Mouse (Mus musculus) spleen, postnatal 4 days (tissue): ENCODE measurements around the gene Cyp4f16.
"Not testable (repeated sequence)": the region's sequence is repeated elsewhere in the genome, so short reads cannot be mapped to it uniquely, and the experiment has no call there.

ENCODE experiments used
- DNase-seq, 2 experiments: peaks; one replicate each; pipeline ENCODE4 v3.0.0; 2022; ENCODE audit warnings: low spot score in 2 of 2

Gene Cyp4f16

DNA sequence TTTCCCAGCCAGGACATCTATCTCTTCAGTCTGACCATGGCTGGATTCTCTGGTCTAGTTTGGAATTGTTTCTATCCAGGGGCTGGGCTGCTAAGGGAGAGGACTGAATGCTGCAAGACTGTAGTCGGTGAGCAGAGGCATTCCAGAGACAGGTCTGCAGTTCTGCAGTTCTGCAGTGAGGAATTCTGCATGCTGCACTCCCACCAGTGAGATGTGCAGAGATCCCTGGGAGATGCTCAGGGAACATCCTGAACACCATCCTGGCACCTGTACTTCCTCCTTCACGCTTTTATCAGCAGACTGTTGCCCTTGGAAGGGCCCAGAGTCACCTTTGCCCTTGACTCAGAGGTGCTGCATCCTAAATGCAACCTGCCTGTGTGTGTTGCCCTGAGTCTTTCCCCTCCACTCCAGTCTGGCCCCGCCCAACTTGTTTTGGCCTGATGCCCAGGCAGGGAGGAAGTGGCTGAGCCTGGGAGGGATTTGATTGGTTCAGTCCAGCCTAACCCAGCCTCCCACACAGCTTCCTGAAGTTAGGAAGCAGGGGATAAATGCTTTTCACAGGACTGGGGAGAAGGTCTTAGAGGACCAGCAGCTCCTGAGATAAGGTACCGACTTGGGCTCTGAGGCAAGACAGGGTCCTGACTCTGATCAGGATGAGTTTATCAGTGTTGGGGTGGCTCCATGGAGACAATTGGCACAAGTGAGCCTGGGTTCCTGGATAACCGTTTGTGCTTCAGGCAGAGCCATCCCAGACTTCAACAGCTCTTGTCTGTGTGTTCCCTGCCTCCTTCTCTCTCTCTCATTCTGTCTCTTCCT, at the start of gene Cyp4f16:
Gene Cyp4f16 (plus strand): TSS at position 508 of the 816 bp plus-strand sequence.
- DNase-seq = peak; percentile 65 to 77

DNA sequence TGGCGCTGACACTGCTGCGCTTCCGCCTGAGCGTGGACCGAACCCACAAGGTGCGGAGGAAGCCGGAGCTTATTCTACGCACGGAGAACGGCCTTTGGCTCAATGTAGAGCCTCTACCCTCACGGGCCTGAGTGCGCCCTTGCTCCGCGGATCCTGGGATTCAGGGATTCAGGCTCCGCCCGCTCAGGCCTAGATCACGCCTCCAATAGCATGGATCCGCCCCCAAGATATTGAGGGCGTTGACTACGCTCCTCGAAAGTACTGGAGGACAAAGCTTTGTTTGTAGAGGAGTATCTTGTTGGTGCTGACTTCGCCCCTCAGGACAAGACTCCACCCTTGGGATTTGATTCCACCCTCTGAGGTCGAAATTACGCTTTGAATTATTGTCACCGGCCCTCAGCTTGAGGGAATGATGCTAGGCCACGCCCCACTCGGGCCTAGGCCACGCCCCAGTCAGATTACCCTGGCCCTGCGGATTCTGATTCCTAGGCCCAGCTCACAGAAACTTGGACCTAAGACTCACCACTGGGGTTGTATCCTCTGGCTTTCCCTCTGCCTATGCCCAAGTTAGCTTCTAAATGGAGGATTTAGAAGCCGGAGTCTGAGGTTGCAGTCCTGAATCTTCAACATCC, 43.9 kb upstream of the Cyp4f16 start:
- no peak for DNase-seq

DNA sequence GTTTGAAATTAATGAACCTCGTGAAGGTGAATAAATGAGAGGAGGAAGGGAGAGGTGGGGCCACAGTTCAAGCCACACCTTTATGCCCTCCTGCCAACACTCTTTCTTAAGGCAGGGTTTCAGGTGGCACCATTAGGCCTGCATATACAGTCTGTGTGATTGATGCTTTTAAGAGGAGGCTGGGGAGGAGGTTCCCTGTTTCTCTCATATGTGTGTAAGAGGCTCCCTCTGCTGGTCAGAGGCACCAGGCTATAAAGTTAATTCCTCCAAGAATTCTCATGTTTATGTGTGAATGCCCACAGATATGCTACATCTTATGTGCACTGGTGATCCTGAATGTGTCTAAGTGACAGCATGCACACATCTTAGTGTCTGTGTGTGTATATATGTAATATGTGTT, 41.8 kb upstream of the Cyp4f16 start:
- peak; percentile 50 to 72 for DNase-seq

DNA sequence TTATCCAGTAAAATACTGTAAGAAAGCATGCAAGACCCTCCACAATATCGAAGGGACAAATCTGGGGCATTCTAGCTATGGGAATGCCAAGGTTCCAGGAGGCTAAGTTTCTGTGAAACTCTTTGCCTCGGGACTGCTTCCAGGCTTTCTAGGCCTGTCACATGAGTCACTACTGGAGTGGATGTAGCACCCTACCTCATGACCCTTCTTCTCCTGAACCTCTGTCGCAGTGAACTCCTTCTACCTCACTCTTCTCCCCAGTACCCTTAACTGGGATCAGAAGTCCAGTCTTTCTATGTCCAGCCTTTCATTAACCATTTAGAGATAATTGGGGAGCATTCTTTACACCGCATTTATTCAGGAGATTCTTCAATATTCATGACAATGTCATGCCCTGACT, 35.8 kb upstream of the Cyp4f16 start:
- not testable (repeated sequence) for DNase-seq

DNA sequence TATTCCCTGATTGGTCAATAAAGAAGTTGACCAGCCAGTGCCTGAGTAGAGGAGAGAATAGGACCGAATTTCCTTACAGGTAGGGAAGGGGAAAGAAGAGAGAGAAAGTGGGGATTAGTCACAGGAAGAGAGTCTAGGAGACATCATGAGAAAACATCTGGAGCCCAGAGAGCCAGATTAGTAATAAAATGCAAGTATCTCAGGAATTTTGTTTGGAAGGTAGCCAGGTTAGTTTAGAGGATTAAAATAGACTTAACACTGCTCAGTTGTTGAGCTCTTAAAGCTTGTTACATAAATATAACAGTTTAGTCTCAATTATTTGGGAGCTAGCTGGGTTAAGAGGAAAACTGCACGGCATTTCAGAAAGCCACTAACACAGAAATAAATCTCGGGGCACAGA, 35.3 kb upstream of the Cyp4f16 start:
- DNase-seq = no peak

DNA sequence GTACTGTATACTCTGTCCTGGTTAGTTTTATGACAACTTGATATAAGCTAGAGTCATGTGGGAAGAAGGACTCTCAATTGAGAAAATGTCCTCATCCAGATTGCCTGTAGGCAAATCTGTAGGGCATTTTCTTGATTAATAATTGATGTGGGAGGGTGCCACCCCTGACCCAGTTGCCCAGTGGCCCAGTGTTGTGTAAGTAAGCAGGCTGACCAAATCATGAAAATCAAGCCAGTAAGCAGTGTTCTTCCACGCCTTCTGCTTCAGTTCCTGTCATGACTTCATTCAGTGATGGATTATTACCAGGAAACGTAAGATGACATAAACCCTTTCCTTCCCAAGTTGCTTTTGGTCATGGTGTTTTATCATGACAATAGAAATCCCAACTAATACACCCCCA, 33.2 kb upstream of the Cyp4f16 start:
- DNase-seq = no peak

DNA sequence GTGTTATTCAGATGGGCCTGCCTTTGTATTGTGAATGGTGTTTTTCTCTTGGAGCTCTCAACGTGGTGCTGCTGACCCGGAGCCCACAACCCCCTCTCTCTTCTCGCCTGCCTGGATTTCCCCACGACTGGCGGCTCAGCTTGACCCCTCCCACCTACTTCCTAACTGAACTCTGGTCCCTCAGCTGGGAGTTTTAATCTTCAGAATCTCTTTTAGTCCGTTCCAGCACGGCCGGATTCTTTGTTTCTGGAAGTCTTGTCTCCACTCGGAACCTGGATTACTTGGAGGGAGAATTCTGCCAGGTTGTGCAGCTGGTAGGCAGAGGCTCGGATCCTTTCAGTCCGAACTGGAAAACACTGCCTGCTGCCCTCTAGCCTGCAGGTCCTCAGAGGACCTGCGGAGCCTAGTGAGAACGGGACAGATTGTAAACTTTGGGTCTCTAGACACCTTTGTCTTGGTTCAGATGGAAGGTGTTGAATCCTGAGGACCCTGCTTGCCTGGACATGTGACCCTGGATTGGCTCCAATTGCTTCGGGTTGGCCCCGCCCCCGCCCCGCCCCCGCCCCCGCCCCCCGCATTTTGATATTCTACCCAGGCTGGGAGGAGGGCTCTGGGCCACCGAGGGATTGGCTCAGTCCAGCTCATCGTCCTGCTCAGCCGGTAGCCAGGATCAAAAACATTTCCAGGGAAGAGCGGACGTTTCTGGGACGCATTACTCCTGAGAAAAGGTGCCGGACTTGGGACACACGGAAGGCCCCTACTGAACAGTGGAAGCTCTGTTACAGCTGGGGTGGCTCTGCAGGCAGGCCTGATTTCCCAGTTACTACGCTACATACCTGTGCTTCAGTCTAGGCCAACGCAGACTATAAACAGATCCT, 30.3 kb upstream of the Cyp4f16 start, which contains the start of gene Cyp4f17:
Gene Cyp4f17 (plus strand): TSS at position 200 of the 878 bp plus-strand sequence.
- no peak for DNase-seq

DNA sequence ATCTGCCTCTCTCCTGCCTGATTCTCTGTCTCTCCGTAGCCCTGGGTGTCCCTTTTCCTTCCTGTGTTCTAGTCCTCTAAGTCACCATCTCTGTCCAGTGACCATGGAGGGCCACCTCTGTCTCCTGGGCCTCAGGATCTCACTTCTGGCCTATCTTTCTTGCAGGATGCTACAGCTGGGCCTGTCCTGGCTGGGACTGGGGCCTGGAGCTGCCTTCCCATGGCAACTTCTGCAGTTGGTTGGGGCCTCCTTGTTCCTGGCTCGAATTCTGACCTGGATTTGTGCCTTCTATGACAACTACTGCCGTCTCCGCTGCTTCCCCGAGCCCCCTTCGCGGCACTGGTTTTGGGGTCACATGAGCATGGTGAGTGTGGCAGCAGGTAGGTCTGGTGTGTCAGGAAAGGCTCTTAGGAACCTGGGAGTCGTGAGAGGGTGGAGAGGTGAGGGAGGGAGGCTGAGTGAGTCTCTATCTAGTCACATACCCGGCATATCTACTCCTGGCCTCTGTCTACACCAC, 29.6 kb upstream of the Cyp4f16 start:
- DNase-seq = no peak

DNA sequence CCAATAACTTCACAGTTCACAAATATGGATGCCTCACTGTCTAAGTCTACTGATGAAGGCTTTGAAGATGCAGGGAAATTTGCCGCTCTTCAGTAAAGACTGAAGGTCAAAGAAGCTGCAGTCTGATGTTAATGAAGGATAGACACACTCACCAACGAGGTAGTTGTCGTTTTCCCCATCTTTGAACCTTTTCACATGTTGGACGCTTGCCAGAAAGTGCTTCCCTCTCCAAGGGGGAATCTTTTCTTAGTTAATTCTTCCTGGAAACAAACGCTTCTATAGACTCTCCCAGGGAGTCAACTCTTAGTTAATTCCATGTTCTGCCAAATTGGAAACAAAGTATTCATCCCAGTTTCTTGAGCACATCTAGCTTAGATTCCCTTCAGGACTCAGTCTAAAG, 20.2 kb upstream of the Cyp4f16 start:
- DNase-seq = no peak

DNA sequence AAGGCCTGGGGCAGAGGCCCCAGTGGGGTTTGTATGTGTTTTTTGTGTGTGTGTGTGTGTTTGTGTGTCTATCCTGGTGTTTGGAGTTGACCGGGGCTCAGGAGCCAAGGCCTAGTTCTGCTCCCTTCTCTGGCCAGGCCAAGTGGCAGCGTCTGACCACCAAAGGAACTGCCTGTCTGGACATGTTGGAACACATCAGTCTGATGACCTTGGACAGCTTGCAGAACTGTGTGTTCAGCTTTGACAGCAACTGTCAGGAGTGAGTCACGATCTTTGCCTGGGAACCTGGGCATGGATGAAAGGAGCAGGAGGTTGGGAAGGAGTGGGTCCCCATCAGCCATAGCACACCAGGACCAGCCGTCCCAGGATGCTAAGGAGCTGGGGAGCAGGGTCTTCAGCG, 14.4 kb upstream of the Cyp4f16 start:
- no peak for DNase-seq

DNA sequence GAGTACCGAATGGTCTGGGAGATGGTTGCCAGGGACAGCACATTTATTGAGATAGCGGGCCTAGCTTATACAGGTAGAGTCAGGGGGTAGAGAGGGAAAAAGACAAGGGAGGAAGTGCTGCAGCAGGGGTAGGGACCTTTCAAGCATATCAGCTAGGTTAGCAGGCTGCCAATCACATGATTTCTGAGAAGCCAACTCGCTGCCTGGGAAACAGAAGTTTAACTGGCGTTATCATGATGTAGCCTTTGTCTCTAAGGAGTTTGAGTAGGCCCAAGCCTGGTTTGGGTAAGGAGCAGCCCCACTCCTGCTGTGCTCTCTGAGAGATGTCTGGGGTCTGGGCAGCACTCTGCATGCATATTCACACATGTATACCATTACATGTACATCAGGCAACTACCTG, 14.0 kb upstream of the Cyp4f16 start:
- no peak for DNase-seq

DNA sequence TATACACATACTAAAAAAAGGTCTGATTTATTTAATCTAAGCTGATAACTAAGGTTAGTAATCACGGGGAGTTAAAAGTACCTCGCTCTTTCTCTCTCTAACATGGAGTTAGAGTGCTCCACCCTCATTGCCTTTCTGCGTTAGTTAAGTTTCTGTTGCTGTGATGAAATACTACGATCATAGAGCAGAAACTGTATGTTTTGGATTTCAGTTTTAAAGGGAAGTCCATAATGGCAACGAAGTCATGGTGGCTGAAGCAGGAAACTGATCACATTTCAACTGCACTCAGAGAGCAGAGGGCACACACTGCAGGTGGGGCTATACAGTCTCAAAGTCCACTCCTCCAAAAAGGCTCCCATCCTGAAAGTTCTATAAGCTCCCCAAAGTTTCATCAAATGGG, 13.5 kb upstream of the Cyp4f16 start:
- DNase-seq = no peak

DNA sequence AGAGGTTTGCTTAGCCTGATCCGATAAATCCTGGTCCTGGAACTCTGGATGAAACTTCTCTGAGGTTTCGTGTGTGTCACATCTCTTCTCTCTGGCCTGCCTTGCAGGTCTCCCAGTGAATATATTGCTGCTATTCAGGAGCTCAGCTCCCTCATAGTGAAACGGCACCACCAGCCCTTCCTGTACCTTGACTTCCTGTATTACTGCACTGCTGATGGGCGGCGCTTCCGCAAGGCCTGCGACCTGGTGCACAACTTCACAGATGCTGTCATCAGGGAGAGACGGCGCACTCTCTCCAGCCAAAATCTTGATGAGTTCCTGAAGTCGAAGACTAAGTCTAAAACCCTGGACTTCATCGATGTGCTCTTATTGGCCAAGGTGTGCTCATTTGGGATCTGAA, 12.5 kb upstream of the Cyp4f16 start:
- DNase-seq = no peak

DNA sequence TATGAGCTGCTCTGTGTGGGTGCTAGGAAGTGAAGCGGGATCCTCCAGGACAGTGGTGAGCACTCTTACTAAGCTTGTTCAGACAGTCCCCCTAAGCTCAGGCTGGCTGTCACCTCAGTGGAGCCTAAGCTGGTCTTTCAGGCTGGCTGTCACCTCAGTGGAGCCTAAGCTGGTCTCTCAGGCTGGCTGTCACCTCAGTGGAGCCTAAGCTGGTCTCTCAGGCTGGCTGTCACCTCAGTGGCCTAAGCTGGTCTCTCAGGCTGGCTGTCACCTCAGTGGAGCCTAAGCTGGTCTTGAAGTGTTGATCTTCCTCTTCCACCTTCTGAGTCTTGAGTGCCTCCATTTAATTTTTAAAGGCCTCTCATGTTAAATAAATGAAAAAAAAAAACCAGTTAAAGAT, 10.0 kb upstream of the Cyp4f16 start:
- not testable (repeated sequence) for DNase-seq

DNA sequence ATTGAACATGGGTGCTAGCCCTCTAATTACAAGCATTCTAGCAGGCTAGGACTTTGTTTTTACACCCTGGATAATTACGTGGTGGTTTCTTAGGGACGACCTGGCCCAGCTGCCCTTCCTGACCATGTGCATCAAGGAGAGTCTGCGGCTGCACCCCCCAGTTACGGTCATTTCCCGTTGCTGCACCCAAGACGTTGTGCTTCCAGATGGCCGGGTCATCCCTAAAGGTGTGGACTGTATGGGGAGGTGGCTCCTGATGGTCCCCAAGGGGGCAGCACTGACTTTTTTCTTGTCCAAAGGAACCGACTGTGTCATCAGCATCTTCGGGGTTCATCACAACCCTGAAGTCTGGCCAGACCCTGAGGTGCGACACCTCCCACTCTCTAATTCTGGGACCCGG, 8.6 kb upstream of the Cyp4f16 start:
- no peak for DNase-seq

DNA sequence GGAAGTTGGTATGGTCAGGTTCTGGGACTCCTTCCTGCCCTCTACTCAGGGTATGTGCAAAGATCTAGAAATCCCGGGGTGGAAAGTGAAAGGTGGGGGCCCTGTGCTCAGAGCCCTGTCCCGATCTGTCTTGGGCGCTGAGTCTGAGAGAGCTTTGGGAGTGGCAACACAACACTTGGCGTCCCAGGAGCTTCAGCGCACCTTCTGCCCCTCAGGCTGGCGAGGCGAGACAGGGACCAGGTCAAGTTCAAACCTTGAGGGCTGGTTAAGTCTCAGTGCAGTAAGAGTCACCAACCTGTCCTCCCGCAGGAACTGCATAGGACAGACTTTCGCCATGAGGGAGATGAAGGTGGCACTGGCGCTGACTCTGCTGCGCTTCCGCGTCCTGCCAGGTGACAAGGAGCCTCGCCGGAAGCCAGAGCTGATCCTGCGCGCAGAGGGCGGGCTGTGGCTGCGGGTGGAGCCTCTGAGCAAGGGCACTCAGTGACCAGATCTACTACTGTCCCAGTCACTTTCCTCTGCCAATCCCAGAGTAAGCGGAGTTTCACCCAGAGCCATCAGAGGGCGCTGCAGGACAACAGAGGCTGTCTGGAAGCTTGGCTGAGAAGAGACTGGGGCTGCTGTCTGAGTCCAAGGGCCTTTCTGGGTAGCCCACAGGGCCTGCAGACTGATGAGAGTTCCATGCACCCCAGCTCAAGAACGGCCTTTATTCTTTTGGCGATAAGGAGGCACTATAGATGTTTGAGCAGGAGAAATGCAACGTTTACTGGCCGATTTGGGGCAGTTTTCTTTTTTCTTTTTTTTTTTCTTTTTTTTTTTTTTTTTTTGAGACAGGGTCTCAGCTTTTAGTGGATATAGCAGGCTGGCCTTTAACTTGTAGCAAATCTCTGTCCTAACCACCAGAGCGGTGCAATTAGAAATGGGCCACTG, 7.7 kb upstream of the Cyp4f16 start:
- DNase-seq = peak; percentile 86 to 92

DNA sequence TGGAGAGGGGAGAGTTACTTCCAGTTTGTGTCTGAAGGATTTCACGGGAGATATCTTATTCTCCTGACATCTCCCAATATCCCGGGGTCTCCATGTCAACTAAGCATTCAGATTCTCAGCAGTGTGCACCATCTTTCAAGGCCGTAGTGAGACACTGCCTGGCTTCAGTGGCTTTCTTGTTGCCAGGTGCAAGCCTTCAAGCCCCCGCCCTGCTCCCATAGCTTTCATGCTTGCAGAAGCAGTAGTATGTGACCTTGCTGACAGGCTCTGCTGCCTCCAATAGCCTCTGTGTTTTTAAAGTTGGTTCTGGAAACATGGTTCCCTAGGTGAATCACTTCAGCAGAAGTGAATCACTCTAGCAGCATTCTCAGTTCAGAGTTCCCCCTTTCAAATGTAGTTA, 4.0 kb upstream of the Cyp4f16 start:
- not testable (repeated sequence) for DNase-seq

DNA sequence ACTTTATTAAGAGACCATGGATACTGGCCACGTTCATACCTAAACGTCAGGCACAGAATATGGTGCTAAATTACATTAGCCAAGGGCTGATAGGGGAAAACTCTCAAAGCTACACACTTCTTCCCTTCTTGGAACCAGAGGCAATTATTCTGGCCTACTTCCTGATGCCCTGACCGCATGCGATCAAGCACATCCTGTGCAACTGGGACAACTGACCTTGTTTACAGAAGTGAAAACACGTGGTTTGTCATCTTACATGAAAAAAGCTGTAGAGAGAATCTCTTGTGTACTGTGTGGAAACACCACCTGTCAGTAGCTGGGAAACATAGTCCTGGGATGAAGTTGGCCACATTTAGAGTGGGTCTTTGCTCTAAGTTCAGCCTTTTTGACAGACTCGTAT, 2.3 kb upstream of the Cyp4f16 start:
- no peak for DNase-seq

DNA sequence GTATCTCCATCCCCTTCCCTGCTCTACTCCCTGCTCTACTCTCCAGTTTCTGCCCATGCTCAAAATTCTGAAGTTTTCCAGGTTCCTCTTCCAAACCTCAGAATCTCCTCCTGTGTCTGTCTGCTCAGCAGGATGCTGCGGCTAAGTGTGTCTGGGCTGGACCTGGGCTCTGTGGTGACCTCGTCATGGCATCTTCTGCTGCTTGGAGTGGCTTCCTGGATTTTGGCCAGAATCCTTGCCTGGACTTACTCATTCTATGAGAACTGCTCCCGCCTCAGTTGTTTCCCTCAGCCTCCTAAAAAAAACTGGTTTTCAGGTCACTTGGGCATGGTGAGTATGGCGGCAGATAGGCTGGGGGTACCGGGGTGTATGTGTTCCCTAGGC, 501 bp downstream of the Cyp4f16 start:
- no peak for DNase-seq

DNA sequence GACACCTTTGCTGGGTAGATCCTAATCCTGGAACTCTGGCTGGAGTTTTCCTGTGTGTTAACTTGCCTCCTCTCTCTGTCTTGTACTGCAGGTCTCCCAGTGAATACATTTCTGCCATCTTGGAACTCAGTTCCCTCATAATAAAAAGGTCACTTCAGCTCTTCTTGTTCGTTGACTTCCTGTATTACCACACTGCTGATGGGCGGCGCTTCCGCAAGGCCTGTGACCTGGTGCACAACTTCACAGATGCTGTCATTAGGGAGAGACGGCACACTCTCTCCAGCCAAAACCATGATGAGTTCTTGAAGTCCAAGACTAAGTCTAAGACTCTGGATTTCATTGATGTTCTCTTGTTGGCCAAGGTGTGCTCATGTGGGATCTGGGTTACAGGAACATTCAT, 8.4 kb downstream of the Cyp4f16 start:
- not testable (repeated sequence) for DNase-seq

DNA sequence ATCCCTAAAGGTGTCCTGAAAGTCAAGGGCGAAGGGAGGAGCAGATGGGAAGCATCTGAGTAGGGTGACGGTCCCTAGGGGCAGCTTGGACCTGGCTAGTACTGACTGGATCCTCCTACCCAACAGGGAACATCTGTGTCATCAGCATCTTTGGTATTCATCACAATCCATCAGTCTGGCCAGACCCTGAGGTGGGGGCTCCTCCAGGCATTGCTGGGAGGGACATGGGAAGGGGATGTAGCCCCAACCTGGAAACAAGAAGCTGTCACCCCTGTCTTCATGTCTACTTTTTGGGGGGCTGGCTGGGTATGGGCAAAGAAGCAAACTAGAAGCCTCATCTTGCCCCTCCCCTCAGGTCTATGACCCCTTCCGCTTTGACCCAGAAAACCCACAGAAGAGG, 14.0 kb downstream of the Cyp4f16 start:
- not testable (repeated sequence) for DNase-seq
